Mouse (Mus musculus): ENCODE measurements at regions not wholly inside any gene's neighbourhood (a gene's known extent, or its start where the extent isn't known, plus 50 kb on each side); places are given as distances from the start of the nearest gene placed in this dataset.

DNA sequence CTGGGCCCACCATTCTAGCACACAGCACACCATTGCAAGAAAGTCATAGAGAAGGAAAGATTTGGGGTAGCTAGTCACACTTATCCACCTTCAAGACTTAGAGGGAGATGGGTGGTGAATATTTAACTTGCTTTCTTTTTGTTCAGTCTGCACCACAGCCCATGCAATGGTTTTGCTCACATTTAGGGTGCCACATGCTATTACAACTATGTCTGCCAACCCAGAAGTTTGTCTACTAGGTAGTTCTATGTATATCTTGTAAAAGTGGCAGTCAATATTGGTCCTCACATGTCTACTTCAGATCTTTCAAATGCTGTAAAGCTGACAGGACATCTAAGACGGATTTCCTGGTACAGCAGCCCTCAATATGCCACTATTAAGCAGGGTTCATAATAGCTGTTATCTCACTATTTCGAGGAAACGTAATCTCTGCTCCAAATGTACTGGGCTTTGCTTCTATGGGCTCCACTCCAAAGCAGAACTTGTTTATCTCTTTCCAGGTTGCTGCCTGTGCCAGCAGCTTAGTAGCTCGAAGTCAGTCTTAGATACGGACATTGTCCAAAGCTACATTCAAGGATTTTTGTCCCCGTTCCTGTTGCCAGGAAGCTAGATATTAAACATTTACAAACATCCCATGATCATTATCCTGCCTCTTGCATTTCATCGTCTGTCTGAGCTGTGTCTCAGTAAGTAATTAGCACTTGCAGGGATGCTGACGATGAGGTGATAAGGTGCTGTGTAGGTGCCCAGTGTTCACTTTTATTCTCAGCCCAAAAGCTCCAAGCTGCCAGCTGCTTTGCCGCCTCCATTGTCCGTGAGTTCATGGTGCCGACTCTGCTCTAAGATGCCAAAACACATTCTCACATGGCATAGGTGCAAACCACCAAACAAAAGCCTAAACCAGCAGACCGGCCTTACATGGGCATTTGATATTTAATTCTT is 327.8 kb upstream of the Robo2 start:
- no peak for DNase-seq (ENCODE audit: low spot score in 2 of 2)

DNA sequence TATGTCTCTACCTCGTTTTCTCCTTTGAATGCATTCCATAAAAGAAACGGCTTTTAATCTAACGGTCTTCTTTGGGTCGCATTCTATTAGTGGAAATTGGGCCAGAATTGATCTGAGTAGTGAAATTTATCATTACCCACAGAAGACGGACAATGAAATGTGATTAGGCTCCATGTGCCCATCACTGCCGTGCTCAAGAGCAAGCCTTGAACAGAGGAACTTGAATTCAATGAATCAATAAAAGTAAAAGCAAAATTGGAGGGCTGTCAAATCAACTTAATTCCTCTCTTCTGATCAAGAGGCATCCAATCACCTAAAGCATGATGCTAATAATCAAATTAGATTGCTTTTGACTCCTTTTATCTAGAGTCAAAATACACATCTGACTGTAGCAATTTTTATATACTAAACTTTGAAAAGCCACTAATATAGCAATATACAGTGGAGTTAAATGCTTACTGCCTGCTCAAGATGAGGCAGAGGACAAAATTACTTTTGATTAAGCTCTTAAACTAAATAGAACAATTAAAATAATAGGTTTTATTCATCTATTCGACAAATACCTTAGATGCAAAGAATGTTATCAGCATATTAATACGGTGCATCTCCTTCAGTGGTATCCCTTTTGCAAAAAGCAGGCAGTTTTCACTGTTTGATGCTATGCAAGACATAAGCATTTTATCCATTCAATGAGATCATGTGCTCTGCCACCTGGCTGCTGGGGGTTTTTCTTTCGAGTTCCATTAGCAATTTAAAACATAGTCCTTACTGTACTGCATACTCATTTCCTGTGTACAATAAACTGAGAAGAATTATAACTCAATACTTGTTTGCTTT is 321.5 kb upstream of the Robo2 start:
- DNase-seq (ENCODE audit: low spot score in 2 of 2) = no peak

DNA sequence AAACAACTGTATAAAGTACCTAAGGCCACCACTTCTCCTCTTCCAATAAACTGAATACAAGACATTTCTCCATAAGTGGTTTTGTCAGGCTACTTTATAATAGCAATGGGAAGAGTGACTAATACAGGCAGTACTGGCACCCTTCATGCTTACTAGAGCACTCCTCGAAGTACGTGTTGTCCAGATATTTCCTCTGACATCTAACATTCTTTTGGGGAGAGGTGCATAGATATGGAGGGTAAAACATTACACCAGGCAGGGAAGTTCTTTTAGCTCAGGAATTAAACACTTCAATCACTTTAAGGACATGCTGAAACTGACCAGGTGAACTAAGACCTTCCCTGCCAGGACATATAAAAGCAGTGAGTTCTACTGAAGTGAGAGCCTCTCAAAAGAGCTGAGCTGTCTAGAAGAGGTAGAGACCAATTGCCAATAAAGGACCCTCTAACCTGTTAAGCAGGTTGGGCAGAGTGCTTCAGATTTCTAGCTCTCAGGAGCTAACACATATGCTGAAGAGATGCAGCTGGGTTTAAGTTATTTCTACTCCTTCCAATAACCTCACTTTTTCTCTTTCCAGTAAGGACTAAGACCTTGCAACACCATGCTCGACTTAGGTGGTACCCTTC is 318.7 kb upstream of the Robo2 start:
- no peak for DNase-seq (ENCODE audit: low spot score in 2 of 2)

DNA sequence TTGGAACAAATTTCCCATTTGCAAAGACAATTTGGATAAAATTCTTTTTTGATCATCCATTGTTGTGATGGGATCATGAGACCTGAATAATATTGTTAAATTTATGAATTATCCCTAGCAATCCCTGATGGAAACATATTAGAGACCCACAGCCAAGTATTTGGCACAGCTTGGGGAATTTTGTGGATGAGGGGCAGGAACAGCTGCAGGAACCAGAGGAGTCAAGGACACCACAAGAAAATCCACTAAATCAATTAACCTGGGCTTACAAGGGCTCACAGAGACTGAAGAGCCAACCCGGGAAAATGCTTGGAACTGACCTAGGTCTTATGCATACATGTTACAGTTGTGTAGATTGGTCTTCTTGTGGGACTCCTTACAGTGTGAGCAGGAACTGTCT is 311.6 kb upstream of the Robo2 start:
- no peak for DNase-seq (ENCODE audit: low spot score in 2 of 2)

DNA sequence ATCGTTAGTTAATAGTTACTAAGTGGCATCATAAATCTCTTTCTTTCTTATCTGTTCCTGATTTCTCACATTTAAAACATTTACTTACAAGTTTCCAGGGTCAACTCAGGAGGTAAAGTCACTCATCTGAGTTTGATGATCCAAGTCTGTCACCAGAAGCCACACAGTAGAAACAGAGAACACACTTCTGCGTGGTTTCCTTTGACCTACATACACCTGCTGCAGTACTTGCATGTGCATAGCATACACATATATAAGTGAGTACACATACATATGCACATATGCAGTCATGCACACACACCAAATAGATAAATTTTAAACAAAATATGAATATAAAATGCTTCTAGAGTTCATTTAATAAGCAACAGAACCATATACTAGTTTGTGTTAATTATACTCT is 306.5 kb upstream of the Robo2 start:
- DNase-seq (ENCODE audit: low spot score in 2 of 2) = no peak

DNA sequence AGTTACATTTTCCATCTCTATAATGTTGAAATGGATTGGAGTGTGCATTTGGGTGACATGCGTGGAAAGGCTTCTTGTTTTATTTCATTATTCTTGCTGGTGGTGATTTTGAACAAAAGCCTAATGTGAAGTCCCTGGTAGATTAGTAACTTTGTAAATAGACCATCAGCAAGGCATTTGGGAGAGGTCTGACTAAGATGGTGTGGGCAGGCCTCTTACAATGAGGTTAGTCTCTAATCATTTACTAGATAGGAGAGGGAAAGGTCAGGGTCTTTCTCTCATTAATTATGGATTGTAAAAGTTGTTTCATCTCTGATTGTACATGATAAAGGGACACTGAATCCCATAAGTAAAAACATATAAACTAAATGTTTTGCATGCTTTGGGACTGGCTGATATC is 306.0 kb upstream of the Robo2 start:
- DNase-seq (ENCODE audit: low spot score in 2 of 2) = no peak

DNA sequence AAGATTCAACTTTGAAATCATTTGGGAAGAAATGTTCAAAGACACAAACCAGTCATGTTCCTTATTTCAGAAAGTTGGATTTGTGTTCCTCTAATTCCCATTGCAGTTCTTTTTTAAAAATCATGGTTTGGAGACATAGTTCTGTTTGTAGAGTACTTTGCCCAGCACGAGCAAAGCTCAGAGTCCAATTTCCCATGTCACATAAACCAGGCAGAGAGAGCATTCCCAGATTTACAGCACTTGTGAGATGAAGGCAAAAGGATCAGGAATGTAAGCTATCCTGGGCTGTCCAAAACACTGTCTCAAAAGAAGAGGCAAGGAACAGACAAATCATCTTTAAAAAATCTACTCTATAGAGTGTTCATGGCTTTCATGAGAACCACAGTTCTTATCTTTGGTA is 303.3 kb upstream of the Robo2 start:
- no peak for DNase-seq (ENCODE audit: low spot score in 2 of 2)

DNA sequence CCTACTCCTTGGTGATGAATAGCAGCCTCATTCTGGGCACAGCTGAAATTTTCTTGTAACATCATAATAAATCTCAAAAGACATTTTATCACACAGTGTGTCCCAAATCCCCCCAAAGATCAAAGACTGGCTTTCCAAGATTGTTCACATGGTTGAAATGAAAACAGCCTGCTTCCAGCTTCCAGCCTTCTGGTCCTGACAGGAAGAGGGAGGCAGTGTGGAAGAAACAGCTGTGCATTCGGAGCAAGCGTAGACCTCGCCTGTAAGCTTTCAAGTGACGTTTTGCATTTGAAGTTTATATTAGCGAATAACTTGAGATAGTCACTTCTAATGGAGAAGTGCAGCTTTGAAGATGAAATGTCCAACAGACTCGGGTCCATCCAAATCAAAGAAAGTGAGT is 300.9 kb upstream of the Robo2 start:
- DNase-seq (ENCODE audit: low spot score in 2 of 2) = no peak

DNA sequence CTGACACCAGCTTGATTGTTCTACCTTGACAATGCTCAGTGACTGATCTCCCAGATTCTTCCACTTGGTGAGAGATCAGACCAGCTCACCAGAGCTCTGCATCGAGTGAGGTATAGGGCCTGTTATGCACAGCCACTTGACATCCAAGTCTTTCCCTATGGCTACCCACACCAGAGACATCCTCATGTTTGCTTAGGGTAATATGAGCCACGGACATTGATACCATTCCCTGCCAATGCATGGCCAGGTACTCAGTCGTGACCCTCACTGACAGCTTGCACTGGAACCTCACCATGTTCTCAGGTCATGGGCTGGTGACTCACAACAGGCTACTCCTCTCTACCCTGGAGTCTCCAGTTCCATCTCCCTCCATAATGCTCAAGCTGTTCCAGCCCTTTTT is 290.4 kb upstream of the Robo2 start:
- no peak for DNase-seq (ENCODE audit: low spot score in 2 of 2)

DNA sequence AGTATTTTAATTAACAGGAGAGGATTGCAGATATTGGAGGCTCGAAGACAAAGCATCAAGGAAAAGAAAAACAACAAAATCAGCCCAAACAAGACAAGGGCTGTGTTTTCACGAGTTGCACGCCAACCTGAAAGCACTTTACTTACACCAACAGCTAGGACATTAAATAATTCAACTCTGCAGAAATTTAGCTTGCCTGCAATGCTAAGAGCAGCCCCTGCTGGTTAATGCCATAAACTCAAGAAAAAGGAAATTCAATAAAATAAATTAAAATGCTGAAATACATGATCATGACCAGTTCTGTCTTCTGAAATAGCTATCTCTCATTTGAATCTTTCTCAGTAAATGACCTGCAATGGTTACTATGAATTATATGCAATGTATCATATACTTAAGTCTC is 271.7 kb upstream of the Robo2 start:
- DNase-seq (ENCODE audit: low spot score in 2 of 2) = no peak

DNA sequence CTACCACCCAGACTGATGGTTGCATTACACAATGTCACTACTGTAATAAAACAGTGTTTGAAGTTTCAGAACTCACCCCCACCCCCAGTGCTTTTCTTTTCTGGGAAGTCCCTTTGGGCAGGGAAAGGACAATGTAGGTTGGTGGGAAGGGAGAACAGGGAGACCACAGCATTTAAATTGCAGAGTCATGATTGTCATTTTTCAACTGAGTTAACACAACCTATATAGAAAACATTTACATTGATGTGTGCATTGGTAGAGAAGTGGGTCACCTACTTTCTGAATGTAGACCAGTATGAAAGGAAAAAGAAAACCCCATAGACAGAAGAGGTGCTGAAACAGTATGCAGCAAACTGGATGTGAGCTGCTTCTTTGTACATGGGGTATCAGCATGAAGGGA is 264.0 kb upstream of the Robo2 start:
- DNase-seq (ENCODE audit: low spot score in 2 of 2) = no peak

DNA sequence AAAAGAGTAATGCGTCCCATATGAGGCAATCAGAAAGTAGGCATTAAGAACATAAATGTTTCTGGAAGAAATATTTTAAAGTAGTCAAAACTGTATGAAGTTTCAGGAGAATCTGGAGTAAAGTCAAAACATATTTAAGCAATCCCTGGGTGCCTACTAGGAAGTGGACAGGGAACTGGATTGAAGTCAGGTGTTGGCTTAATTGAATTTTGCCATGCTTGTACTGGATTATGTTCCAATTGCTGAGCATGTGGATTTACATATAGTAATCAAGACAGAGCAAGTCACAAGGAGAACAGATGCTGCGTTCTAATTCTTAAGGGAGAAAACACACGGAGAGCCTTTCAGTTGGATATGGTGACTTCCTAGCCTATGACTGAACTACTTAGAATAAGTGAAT is 259.8 kb upstream of the Robo2 start:
- DNase-seq (ENCODE audit: low spot score in 2 of 2) = no peak

DNA sequence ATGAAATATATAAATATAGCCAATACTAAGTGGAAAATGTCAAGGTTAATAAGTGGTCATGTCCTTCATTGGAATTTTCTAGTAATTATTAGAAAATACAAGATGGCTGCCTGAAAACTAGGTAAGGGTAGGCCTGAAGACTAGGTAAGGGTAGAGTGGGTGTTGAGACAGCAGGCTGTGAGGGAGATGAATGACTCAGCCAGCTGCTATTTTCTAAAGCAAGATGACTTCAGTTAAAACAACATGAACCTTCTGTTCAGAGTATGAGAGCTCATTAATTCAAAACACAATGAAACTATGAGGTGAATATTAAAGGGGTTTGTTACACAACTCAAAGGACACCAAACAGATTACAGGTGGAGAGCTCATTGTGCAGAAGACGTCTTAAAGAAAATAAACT is 252.7 kb upstream of the Robo2 start:
- no peak for DNase-seq (ENCODE audit: low spot score in 2 of 2)

DNA sequence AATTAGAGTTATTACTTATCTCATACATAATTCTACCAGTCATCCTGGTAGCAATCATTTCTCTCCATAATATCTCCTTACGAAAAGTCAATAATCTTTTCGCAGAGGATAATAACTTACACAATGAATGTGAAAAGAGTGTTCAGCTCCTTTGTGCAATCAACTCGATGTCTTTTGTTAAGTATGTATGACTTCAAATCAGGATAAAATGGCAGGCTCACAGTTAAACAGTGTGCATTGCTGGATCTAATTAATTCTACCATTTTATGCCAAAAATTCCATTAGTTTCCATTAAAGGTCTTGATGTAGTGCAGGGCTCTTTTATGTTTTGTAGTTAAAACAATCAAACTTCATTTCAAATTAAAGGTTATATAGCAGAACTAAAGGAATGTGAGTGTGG is 239.6 kb upstream of the Robo2 start:
- no peak for DNase-seq (ENCODE audit: low spot score in 2 of 2)

DNA sequence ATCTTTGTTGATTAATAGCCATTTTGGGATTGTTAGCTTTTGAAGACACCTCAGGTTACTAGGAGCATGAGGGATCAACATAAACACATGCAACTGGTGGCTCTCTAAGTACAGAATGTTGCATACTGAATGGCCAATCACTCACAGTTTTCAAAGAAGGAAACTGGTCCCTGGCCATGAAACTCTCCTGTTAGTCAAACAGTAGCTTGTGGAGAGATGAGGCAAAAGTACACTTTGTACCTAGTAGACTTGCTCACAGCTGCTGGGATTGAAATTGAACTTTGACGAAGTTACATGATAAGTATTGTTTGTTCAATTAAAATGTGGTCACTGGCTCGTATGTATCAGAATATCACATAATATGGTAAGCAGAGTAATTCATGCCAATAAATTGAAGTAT is 237.6 kb upstream of the Robo2 start:
- no peak for DNase-seq (ENCODE audit: low spot score in 2 of 2)

DNA sequence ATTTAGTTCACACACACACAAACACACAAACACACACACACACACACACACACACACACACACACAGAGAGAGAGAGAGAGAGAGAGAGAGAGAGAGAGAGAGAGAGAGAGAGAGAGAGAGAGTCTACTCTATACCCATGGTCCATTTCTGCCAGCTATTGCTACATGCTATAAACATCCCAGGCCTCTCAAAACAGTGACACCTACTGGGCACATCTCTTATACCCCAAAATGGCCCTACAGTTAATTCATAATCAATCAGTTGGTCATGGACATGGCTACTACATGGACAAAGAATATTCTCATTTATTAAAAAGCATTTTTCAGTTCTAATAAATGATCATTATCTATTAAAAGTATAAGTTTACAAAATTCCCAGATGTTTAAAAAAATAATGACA is 236.8 kb upstream of the Robo2 start:
- no peak for DNase-seq (ENCODE audit: low spot score in 2 of 2)

DNA sequence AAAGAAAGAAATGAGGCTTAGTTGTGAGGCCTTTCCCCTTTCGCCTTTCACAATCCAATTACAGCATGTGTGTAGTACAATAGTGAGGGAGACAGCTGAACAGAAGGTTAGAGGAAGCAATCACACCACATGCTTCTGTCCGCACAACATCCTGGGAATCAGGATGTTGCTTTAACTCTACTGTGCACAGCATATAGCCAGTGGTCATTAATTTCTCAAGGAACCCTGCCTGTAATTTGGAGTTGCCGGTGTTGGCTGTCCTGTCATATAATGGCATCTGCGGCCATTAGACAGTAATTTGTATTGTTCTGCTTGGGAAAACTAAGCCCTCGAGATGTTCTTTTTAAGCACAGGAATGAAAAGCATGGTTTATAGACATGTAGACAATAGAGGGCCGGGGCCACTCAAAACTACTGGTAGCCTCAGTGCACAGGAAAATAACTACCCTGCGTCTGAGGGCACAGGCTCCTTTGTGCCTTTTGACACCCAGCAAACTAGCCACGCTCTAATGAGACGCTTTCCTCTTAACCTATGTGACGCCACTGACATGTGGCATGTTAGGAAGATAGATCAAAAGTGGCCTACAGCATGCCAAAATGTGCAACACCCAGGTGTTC is 233.2 kb upstream of the Robo2 start:
- no peak for DNase-seq (ENCODE audit: low spot score in 2 of 2)

DNA sequence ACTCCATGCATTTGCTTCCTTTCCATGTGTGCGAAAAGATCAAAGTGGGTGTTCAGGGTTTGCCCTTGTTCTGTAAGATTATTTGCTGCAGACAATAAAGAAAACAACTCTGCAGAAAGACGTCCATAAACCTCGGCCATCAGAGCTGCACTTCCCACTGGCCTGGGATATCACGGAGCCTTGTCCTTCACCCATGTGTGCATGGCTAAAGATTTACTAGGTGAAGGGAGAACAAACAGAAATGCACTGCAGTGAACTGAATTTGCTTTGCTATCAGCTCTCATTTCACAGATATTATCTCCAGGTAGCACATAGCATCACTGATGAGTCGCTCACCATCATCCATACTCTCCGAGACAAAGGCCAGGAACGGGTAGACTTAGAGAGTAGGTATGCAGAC is 228.2 kb upstream of the Robo2 start:
- DNase-seq (ENCODE audit: low spot score in 2 of 2) = no peak

DNA sequence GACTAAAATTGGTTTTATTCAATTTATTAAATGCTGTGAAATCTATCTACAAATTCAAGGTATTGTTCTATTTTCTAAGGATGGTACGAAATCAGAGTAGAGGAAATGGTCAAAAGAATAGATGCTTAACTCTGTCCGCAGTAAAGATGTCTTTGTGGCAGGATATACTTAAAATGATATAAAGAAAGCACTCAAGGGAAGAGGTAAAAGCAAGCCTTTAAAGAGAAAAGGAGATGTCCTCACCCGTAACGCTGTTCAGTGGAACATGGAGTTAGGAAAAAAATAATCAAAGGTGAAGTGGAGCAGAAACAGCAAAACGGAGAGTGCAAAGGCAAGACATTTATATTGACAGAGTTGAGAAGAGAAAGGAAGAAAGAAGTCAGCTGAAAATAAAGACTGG is 226.0 kb upstream of the Robo2 start:
- no peak for DNase-seq (ENCODE audit: low spot score in 2 of 2)

DNA sequence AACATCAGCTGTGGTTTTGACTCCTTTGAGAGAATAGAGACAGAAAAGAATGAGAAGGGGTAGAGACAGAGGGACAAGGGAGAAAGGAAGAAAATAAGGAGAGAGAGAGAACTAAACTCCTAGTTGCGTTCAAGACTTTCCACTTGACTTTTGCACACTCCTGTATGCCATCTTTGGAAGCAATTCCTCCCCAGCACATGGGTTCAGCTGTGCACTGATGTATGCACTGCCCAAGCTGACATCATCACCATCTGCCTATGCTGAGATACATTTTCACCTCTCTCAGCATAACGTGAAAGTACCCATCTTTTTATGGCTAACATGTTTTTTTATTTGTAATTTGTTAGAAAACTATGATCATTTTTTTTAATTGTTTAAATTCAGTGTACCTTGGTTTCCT is 214.2 kb upstream of the Robo2 start:
- DNase-seq (ENCODE audit: low spot score in 2 of 2) = no peak

DNA sequence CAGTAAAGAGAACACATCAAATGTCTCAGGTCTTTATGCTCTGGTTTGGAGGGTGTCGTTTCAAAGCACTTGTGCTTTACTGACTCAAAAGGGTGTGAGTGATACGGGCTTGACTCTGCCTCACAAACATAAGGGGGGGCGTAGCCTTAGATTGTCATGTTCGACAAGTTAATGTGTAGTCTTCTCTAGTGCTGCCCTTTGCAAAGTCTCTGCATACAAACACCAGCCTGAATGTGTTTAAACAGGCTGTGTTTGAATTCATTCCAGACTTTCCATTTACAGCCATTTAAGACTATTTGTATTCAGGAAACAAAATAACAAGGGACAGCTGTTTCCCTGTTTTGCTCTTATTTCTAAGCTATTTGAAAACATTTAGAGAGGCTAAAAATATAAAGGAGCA is 200.4 kb upstream of the Robo2 start:
- no peak for DNase-seq (ENCODE audit: low spot score in 2 of 2)

DNA sequence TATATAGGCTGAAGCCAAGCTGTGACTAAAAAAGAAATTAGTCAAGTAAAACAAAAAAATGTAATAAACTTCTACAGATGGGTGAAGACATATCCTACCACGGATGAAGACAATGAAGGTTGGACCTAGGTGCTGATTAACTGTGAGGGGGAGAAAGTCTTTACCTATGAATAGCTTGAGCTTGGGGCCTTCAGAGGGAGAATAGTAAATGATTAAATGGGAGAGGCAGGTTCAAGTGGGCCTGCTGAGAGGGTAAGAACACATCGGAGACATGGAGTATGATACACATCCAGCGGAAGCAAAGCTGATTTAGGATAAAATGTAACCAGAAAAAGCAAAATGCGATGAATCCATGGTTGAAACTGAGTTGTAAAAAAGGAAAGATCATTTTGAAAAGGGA is 197.9 kb upstream of the Robo2 start:
- DNase-seq (ENCODE audit: low spot score in 2 of 2) = no peak

Data from cerebellum, postnatal 4 days (tissue).